Mouse (Mus musculus) cerebellum, adult 2 months (tissue): ENCODE measurements at regions not wholly inside any gene's neighbourhood (a gene's known extent, or its start where the extent isn't known, plus 50 kb on each side); places are given as distances from the start of the nearest gene placed in this dataset.

Source experiments
- DNase-seq, 2 experiments: peaks; one replicate each; pipeline ENCODE4 v3.0.0; 2021
- H3K27ac ChIP-seq: fragments of 200-500 bp; 2 replicates; pipeline ENCODE4 v1.5.1; 2012; ENCODE audit warnings: low read length, control low read depth, inconsistent platforms; ENCODE audit not compliant: insufficient read depth
- H3K27me3 ChIP-seq: fragments of 200-500 bp; 2 replicates; pipeline ENCODE4 v1.6.1; 2012; ENCODE audit warnings: inconsistent platforms, mild to moderate bottlenecking, low read length, moderate library complexity; ENCODE audit not compliant: control insufficient read depth, insufficient read depth
- H3K4me1 ChIP-seq: fragments of 200-500 bp; 2 replicates; pipeline ENCODE4 v1.6.1; 2011; ENCODE audit warnings: low read length; ENCODE audit not compliant: control insufficient read depth, insufficient read depth
- H3K4me3 ChIP-seq: fragments of 200-500 bp; replicated peaks from 2 replicates; pipeline ENCODE3; 2011; ENCODE audit warnings: mild to moderate bottlenecking, low read depth, low read length, control low read depth; ENCODE audit not compliant: insufficient read depth
- CTCF ChIP-seq: fragments of 200-500 bp; IDR thresholded peaks from 2 replicates; pipeline ENCODE4 v1.5.1; 2011; ENCODE audit warnings: low read depth, mild to moderate bottlenecking, control low read depth, low read length, moderate library complexity, borderline replicate concordance; ENCODE audit not compliant: insufficient read depth
- POLR2A ChIP-seq: fragments of 200-500 bp; IDR thresholded peaks from 2 replicates; pipeline ENCODE4 v1.6.1; 2011; ENCODE audit warnings: low read length, control low read depth, borderline replicate concordance; ENCODE audit not compliant: insufficient read depth
- WGBS: fragments of 180-500 bp; shearing (Covaris S2); methylation state at CpG from one replicate; pipeline ENCODE4 v1.1.7; 2018; 5-methylcytosine and 5-hydroxymethylcytosine counted together

DNA sequence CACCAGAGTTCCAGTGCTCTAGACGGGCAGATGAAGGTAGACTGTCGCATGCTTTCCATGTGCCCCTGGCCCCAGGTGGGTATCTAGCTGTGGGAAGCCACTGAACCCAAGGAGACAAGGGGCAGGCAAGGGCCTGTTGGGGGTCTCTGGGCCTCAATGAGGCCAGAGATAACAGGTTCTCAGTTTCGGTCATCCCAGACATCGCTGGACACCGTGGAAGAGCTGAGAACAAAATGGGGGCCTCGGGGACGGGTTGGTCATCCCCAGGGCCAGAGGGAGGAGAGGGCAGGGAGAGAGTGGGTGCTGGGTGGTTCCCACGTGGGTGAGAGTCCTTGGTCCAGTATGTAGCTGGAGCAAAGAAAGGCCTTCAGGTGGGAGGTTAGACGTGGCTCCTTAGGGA, 307.2 kb downstream of the Zfp804a start:
- 86% methylated on average over 9 of the region's 9 CpGs for WGBS
- no peak for TF ChIP-seq CTCF
- no peak for TF ChIP-seq POLR2A
- Histone ChIP-seq H3K4me1 (no peaks in the 10 kb centered on the region), H3K27me3 (no peaks in the 10 kb centered on the region), H3K27ac (no peak overlapping the region), H3K4me3 (no peak overlapping the region)
- DNase-seq, result no peak

DNA sequence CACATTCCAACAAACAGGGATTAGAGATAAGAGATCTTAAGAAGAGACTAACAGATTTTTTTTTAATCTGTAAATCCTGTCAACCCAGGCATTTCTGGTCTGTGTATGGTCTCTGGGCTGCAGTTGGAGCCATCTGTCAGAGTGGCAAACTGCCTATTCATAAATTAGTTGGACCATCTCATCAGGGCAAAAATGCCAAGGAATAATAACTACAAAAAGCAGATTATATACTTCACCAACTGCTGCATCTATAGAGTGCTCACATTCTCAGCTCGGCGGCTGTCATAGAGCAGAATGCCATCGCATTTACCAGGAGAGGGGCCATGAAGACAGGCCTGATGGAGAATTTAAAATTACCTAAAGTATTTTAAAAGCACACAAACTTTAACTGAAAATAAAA, 320.1 kb downstream of the Zfp804a start:
- H3K27ac ChIP-seq, result no peak overlapping the region
- TF ChIP-seq POLR2A (no peak), CTCF (no peak)
- 9% methylated on average over 3 of the region's 3 CpGs for WGBS

DNA sequence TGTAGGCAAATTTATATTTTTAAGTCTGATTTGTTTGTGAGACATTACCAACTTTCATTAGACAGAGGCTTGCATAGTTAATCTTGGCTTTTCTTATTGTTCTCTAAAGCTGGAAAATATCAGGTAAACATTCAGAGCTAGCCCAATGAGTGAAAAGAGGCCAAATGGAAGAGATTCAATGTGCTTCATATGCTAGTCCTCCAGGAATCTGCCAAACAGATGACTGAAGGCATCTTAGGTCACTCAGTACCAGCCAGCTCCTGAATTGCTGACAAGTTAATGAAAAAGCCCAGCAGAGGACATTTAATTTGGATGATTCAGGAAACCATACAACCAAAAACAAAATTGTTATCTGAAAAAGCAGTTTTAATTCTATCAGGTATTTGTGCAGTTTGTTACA, 325.5 kb downstream of the Zfp804a start:
- Histone ChIP-seq H3K27ac (no peak overlapping the region), H3K4me3 (no peak overlapping the region), H3K27me3 (no peaks in the 10 kb centered on the region), H3K4me1 (no peaks in the 10 kb centered on the region)
- peak in 1 of 2 experiments; percentile 51 for DNase-seq
- TF ChIP-seq CTCF (no peak), POLR2A (no peak)

More for the DNA sequence above, 320.1 kb downstream of the Zfp804a start:
- Histone ChIP-seq H3K4me3 (no peak overlapping the region), H3K4me1 (no peaks in the 10 kb centered on the region), H3K27me3 (no peaks in the 10 kb centered on the region)
- peak; percentile 10 to 69 for DNase-seq

DNA sequence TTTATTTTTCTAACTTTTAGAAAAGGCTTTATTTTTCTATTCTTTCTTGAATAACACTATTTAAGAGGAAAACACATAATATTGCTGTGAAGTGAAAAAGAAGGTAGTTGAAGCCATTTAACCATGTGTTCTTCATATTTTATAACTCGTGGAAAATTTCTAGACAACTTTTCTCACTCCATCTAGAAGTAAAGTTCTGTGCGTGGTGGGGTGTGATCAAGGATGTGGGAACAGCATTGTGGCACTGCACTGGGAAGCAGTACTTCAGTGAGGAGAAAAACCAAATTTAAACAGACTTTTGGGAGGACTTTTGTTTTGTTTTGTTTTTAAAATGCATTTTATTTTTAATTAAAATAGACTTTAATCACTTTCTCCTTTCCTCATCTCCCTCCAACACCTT, 332.1 kb downstream of the Zfp804a start:
- Histone ChIP-seq H3K27me3 (no peaks in the 10 kb centered on the region), H3K4me1 (no peaks in the 10 kb centered on the region), H3K27ac (no peak overlapping the region), H3K4me3 (no peak overlapping the region)
- DNase-seq, result no peak
- TF ChIP-seq POLR2A, result no peak
- TF ChIP-seq CTCF, result no peak
- 86% methylated on average over 2 of the region's 2 CpGs for WGBS

DNA sequence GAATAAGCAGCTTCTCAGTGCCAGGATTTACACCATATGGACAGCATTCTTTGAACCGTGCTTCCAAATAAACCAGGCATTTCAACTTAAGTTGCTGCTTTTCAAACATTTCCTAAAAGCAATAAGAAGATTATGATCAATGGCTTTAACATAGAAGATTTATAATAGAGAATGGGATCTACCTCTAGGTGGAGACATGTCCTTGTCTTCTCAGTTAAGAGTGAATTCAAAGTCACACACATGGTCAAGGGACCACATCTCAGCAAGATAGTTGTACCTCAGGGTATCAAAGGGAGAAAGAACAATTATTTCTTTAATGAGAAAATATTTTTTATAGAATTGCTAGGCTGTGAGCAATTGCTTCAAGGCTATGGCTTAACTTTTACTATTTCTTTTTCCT, 334.7 kb downstream of the Zfp804a start:
- no peaks in the 10 kb centered on the region for H3K4me1 ChIP-seq
- no peak for DNase-seq
- no peak for TF ChIP-seq CTCF
- no peak for TF ChIP-seq POLR2A
- H3K4me3 ChIP-seq, result no peak overlapping the region
- no peaks in the 10 kb centered on the region for H3K27me3 ChIP-seq
- H3K27ac ChIP-seq, result no peak overlapping the region
- WGBS, result 29% methylated on average over 1 of the region's 1 CpGs

DNA sequence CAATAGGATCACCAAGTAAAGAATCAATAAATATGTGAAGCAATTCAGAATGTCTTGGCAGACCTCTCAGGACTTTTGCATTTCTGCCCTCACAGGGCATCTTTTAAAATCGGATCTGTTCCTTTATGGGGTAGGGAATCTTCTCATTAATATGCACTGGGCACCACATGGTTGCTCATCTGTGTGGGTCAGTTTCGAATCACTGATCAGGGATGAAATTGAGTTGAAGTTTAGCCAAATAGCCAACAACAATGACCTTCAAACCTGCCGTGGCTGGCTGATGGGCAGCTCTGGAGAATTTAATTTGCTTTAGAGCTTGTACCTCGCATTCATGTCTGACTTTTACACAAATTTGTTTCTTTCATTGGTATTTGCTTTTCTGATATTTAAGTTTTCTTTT, 342.4 kb downstream of the Zfp804a start:
- no peaks in the 10 kb centered on the region for H3K4me1 ChIP-seq
- peak in 1 of 2 experiments; percentile 17 for DNase-seq
- TF ChIP-seq CTCF (no peak), POLR2A (no peak)
- WGBS, result 20% methylated on average over 4 of the region's 4 CpGs
- H3K27me3 ChIP-seq, result no peaks in the 10 kb centered on the region
- no peak overlapping the region for H3K4me3 ChIP-seq
- H3K27ac ChIP-seq, result no peak overlapping the region

DNA sequence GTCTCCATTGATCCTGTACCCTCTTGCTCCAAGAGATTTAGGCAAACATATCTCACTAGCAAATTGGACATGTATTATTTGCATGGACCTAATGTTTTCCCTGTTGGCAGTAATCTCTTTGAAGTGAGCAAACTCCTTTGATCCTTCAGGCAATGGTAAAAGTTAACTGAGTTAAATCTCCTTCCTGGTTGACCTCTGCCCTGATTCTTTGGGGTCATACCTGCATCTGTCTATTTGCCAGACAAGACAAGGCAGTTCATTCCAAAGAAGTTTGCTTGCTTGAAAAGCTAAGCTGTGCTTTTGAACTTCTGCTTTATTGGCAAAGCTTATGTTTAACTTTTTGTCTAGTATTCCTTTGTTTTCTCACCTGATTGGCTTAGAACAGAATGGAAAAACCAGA, 392.7 kb downstream of the Zfp804a start:
- DNase-seq, result no peak
- H3K27ac ChIP-seq, result no peak overlapping the region
- no peak overlapping the region for H3K4me3 ChIP-seq
- TF ChIP-seq POLR2A (no peak), CTCF (no peak)
- H3K27me3 ChIP-seq, result no peaks in the 10 kb centered on the region
- no peaks in the 10 kb centered on the region for H3K4me1 ChIP-seq

DNA sequence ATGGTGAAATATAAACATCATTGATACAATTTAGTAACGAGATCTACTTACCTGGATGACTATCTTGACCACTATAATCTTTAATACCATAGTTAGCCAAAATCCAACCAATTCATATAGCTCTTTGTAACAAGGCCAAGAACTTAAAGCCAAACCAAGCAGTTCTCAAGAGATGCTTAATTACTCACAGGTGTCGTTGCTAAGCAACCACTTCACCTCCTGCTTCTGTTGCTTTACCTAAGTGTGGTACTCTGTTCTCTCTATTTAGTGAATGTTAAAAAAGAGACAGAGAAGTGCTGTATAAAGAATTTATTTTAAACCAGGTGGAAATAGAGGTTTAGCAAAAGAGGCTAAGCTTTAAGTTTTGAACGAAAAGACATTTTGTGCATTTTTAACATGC, 402.7 kb downstream of the Zfp804a start:
- DNase-seq, result no peak
- TF ChIP-seq POLR2A, result no peak
- no peak for TF ChIP-seq CTCF
- WGBS, result 73% methylated on average over 3 of the region's 3 CpGs
- H3K27ac ChIP-seq, result no peak overlapping the region
- H3K27me3 ChIP-seq, result no peaks in the 10 kb centered on the region
- no peak overlapping the region for H3K4me3 ChIP-seq
- H3K4me1 ChIP-seq, result no peaks in the 10 kb centered on the region
